Mouse (Mus musculus): ENCODE data around the gene Nkg7.
A peak's percentile ranks its signal among the peaks of the same experiment; 100 is the strongest.
"Not testable (repeated sequence)": the region's sequence is repeated elsewhere in the genome, so short reads cannot be mapped to it uniquely, and the experiment has no call there.

Nkg7 gene

GRCm38 (mm10) chr7:43436341-43437255, at the start of gene Nkg7:
Gene Nkg7, plus strand, starts transcription at chr7:43437073.
- no peak for DNase-seq

GRCm38 (mm10) chr7:43392349-43393121, 44.3 kb upstream of the Nkg7 start:
- DNase-seq: no peak

- DNase-seq: no peak
Observed at GRCm38 (mm10) chr7:43399501-43399900, 37.4 kb upstream of the Nkg7 start.

DNA sequence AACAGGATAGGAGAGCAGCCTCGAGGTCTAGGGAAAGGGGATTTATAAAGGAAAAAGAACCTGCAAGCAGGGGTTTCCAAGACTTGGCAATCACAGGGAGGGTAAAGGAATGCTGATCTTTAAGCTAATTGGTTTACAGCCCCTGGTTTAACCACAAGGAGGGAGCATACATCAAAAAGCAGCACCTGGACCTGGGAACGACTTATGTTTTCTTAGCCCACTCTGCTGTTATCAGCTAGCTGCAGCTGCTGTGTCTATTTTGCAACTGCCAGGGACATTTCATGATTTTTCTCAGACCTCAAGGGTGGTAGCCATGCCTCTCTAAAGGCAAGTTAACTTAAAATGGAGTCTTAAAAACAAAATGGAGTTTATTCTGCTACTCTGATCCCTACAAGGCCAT, 34.2 kb upstream of the Nkg7 start:
- DNase-seq: no peak

GRCm38 (mm10) chr7:43407573-43407972, 29.3 kb upstream of the Nkg7 start:
- no peak for DNase-seq

GRCm38 (mm10) chr7:43408131-43408553, 28.7 kb upstream of the Nkg7 start, which contains the start of gene Siglecg:
Gene Siglecg, plus strand, starts transcription at chr7:43408204.
- DNase-seq: no peak

- DNase-seq: no peak
Observed at GRCm38 (mm10) chr7:43409084-43409483, 27.8 kb upstream of the Nkg7 start.

DNA sequence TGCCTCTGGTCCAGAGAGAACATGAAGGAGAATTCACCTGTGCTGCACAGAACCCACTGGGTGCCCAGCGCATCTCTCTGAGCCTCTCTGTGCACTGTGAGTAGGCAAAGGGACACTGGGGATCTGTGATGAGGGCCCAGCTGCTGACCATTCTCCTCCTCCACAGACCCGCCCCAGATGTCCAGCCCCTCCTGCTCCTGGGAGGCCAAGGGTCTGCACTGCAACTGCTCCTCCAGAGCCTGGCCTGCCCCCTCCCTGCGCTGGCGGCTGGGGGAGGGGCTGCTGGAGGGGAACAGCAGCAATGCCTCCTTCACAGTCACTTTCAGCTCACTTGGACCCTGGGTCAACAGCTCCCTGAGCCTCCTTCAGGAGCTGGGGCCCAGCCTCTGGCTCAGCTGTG, 25.1 kb upstream of the Nkg7 start:
- not testable (repeated sequence) for DNase-seq

DNA sequence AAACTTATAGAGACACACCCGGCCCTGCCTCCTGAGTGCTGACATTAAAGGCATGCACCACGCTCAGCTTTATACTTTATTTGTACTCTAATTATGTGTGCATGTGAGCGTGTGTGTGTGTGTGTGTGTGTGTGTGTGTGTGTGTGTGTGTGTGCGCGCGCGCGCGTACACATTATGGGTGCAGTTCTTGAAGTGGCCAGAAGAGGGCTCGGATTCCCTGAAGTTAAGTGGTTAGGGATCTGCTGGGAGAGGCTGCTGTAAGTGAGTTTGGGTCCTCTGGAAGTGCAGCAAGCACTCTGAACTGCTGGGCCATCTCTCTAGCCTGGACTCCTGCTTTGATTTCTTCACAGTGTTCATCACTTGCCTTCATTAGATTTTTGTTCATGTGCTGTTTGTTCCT, 19.6 kb upstream of the Nkg7 start:
- no peak for DNase-seq

- peak; percentile 89 for DNase-seq
Observed at GRCm38 (mm10) chr7:43422995-43423617, 13.8 kb upstream of the Nkg7 start.

- no peak for DNase-seq
Observed at GRCm38 (mm10) chr7:43423991-43424625, 12.8 kb upstream of the Nkg7 start.

GRCm38 (mm10) chr7:43427406-43427805, 9.5 kb upstream of the Nkg7 start, which contains the start of gene Lim2:
Gene Lim2, plus strand, starts transcription at chr7:43427670.
- no peak for DNase-seq

- DNase-seq: no peak
Observed at GRCm38 (mm10) chr7:43429500-43429899, 7.4 kb upstream of the Nkg7 start.

DNA sequence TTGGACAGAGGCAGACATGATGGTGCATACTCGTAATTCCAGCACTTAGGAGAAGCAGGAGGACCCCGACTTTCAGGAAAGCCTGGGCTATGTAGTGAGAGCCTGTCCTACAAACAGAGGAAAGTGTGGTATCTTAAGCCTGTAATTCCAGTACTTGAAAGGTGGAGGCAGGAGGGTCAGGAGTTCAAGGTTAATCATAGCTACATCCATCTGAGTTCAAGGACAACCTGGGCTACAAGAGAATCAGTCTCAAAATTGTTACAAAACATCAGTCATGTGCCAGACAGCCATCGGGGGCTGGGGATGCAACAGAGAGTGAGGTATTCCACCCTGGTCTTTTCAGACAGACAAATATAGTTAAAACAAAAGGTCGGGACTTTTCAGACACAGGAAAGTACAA, 4.0 kb upstream of the Nkg7 start:
- DNase-seq: no peak

GRCm38 (mm10) chr7:43434676-43435075, 2.2 kb upstream of the Nkg7 start:
- no peak for DNase-seq

DNA sequence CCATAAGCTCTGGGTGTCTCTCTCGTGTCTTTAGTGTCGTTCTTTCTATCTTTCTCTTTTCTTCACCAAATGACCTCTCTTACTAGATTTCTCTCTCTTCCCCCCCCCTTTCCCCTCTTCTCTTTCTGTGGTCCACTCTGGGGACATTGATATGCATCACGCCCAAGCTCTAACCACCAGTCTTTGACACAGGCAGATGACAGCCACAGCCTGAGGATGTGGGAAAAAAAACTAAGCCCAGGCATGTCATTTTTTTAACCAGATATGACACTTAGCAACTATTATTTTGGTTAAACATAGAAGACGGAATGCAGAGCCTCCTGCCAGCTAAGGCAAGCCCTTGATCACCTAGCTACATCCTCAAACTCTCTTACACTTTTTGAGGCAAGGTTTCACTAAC, 1.7 kb downstream of the Nkg7 start:
- DNase-seq: no peak

GRCm38 (mm10) chr7:43440482-43440881, 3.6 kb downstream of the Nkg7 start, which contains the start of gene Cldnd2:
Gene Cldnd2, plus strand, starts transcription at chr7:43440782.
- no peak for DNase-seq

GRCm38 (mm10) chr7:43441071-43441470, 4.2 kb downstream of the Nkg7 start:
- DNase-seq: no peak

GRCm38 (mm10) chr7:43442684-43443083, 5.8 kb downstream of the Nkg7 start:
- DNase-seq: no peak

- DNase-seq: peak; percentile 59
Observed at GRCm38 (mm10) chr7:43443126-43443916, 6.4 kb downstream of the Nkg7 start.

GRCm38 (mm10) chr7:43443917-43444293, 7.0 kb downstream of the Nkg7 start, which contains the start of the genes Etfb and Gm45233:
Gene Etfb, plus strand, starts transcription at chr7:43444083.
Gene Gm45233, plus strand, starts transcription at chr7:43444128.
- DNase-seq: peak; percentile 91

GRCm38 (mm10) chr7:43447801-43448200, 10.9 kb downstream of the Nkg7 start:
- no peak for DNase-seq

Measured in right cerebral cortex, postnatal 14 days (tissue).